Mouse (Mus musculus) forebrain, embryonic 10.5 days (tissue): ENCODE measurements around the gene Gm8947. TPM values are rescaled to one million over a fixed set of nuclear protein-coding genes. Genes with fewer than 3 reads are reported as not detected.

Experiments used
- DNase-seq: peaks from one replicate; pipeline ENCODE4 v3.0.0-alpha.2; 2017; ENCODE audit warnings: low spot score; ENCODE audit errors: extremely low spot score
- H3K27ac ChIP-seq: fragments of 300-500 bp; sonication (generic); 2 replicates; pipeline ENCODE4 v1.5.1; 2016; ENCODE audit warnings: mild to moderate bottlenecking
- H3K27me3 ChIP-seq: fragments of 300-500 bp; sonication (generic); 2 replicates; pipeline ENCODE4 v1.6.1; 2016; ENCODE audit warnings: mild to moderate bottlenecking; ENCODE audit not compliant: poor library complexity, severe bottlenecking
- H3K36me3 ChIP-seq: fragments of 300-500 bp; sonication (generic); replicated peaks from 2 replicates; pipeline ENCODE4 v1.6.1; 2016; ENCODE audit warnings: mild to moderate bottlenecking, moderate library complexity
- H3K4me1 ChIP-seq: fragments of 300-500 bp; sonication (generic); 2 replicates; pipeline ENCODE4 v1.6.1; 2016
- H3K4me3 ChIP-seq: fragments of 300-500 bp; sonication (generic); 2 replicates; pipeline ENCODE4 v1.5.1; 2016; ENCODE audit warnings: mild to moderate bottlenecking, moderate library complexity
- H3K9me3 ChIP-seq: fragments of 300-500 bp; sonication (generic); 2 replicates; pipeline ENCODE4 v1.6.1; 2016; ENCODE audit warnings: mild to moderate bottlenecking, moderate library complexity
- WGBS: fragments of 180-500 bp; shearing (Covaris S2); methylation state at CpG from one replicate; pipeline ENCODE4 v1.1.7; 2016; 5-methylcytosine and 5-hydroxymethylcytosine counted together
- polyA plus RNA-seq: library from polyadenylated mRNA; unstranded; fragments of >200 nt; fragmentation: Nextera tagmentation; extraction: Ambion mirVana; gene quantifications from 2 replicates; pipeline ENCODE4 v1.2.1, GENCODE M21; 2016

Gene Gm8947
- polyA plus RNA-seq, 1 experiment from 2014 or later: 0.14 TPM

DNA sequence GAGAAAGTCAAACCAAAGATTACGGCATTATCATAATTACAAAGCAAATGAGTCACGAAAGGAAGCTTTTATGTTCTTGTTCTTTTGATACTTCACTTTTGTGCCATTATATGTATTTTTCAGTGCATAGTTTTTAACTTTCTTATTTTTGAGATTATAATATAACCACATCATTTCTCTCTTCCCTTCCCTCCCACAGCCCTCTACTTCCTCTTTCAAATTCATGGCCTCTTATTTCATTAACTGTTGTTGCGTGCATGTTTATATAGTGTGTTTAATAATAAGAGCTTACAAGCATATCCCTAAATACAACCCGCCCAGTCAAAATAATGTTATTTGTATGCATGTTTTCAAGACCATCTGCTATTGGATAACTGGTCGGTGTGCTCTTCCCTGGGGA is 26.9 kb downstream of the Gm8947 start:
- Histone ChIP-seq H3K4me1 (no peaks in the 10 kb centered on the region), H3K27me3 (no peaks in the 10 kb centered on the region), H3K36me3 (no peaks in the 10 kb centered on the region), H3K9me3 (no peaks in the 10 kb centered on the region), H3K27ac (no peak overlapping the region), H3K4me3 (no peak overlapping the region)
- no peak for DNase-seq
- 93% methylated on average over 5 of the region's 5 CpGs for WGBS

DNA sequence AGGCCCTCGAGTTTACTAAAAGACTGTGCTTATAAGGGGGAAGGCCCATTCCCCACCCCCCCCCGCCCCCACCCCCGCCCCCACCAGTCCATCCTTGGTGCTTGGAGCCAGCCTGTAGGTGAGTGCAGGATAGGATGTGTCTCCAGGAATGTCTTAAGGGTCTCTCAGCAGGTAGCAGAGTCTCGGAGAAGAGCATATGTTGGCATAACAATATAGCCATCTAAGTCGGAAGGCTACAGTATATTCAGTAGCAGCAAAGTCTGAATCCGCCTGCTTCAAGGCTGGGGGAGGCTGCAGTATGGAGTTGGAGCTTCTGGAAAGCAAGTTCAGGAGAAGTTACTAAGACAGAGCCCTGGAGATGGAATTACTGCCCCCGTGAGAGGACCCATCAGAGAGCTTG is 27.9 kb downstream of the Gm8947 start:
- no peak for DNase-seq
- Histone ChIP-seq H3K27ac (no peak overlapping the region), H3K9me3 (no peaks in the 10 kb centered on the region), H3K4me3 (no peak overlapping the region), H3K27me3 (no peaks in the 10 kb centered on the region), H3K36me3 (no peaks in the 10 kb centered on the region), H3K4me1 (no peaks in the 10 kb centered on the region)
- WGBS: 62% methylated on average over 7 of the region's 7 CpGs

DNA sequence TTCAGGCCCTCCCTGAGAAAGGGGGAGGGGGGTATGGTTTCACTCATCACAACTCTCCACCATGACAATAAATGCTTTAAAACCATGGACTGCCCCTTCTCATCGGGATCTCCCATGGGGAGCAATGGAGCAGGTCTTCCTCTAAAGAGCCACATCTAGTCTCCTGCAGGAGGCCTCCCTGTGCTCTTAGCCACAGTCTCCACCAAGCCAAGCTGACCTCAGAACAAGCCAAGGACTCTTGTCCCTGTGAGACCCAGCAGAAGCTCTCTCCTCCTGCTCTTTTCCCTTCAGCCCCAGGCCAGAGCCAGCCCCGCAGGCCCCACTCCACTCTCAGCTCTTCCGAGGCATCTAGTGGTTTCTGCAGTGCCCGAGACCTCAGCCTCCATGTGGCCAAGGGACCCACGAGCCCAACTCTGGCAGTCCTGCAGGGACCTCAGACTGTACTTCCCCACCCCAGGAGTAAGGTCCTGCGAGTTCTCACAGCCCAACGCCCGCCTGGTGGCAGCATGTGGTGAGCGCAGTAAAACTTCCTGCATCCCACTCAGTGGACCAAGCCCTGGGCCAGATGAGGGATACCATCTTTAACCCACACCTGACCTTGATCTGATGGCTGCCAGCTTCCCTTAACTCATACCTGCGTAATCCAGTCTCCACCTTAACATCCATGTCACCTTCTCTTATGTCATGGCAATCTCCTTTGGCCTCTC is 30.5 kb downstream of the Gm8947 start:
- no peak for DNase-seq
- Histone ChIP-seq H3K36me3 (no peaks in the 10 kb centered on the region), H3K4me1 (no peaks in the 10 kb centered on the region), H3K4me3 (no peak overlapping the region), H3K9me3 (no peaks in the 10 kb centered on the region), H3K27ac (no peak overlapping the region), H3K27me3 (no peaks in the 10 kb centered on the region)
- 89% methylated on average over 10 of the region's 10 CpGs for WGBS

DNA sequence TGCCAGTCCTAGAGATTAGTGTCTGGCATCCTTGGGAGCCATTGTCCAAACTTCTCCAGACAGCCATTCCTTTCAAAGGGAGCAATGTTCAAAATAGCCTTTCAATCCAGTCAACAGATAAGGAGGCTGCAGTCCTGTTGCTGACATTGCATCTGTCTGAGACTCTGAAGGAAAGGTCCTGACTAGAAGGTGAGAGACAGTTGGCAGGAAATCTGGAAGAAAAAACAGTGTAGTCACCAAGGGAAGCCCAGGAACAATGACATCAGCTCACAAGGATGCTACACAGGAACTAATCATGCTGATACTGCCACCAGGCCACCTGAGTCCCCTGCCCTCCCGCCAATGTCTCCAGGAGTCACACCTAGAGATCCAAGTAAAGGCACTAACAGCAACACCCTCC is 31.2 kb downstream of the Gm8947 start:
- H3K27ac ChIP-seq: no peak overlapping the region
- no peaks in the 10 kb centered on the region for H3K4me1 ChIP-seq
- 82% methylated on average over 1 of the region's 1 CpGs for WGBS
- H3K9me3 ChIP-seq: no peaks in the 10 kb centered on the region
- H3K4me3 ChIP-seq: no peak overlapping the region
- DNase-seq: no peak
- H3K36me3 ChIP-seq: no peaks in the 10 kb centered on the region
- H3K27me3 ChIP-seq: no peaks in the 10 kb centered on the region

DNA sequence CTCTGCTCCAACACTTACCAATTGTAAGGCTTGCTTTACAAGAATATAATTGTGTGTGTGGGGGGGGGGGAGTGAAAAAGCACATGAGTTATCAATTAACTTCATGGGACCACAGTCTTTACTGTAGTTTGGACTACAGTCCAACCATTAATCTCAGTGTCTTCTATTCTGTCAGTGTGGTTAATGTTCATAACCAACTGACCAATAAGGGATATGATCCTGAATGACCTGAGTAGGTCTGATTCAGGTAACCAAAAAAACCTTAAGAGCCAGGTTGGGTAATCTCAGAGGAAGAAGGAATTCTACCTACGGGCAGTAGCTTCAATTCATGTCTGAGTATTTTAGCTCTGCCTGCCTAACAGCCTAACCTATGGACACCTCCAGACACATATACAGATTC is 32.4 kb downstream of the Gm8947 start:
- H3K27ac ChIP-seq: no peak overlapping the region
- H3K4me3 ChIP-seq: no peak overlapping the region
- no peaks in the 10 kb centered on the region for H3K9me3 ChIP-seq
- H3K4me1 ChIP-seq: no peaks in the 10 kb centered on the region
- WGBS: 85% methylated on average over 1 of the region's 1 CpGs
- DNase-seq: no peak
- H3K36me3 ChIP-seq: no peaks in the 10 kb centered on the region
- no peaks in the 10 kb centered on the region for H3K27me3 ChIP-seq

DNA sequence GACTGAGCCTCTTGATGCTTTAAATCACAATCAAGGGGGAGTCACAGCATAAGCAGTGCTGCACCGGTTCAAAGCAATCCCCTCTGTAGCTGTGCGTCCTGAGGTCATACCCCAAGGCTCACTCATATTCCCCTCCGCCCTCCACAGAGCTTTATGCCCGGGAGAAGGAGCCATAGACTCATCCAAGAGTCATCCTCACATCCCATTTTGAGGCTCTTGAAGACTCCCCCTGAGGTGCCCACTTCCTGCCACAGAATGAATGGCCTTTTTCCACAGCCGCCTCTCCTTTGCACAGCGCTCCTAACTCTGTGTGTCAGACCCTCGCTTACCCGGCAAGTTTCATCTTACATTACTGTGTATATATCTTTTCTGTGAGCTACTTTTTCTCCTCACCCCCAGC is 35.3 kb downstream of the Gm8947 start:
- Histone ChIP-seq H3K36me3 (no peaks in the 10 kb centered on the region), H3K4me1 (no peaks in the 10 kb centered on the region), H3K9me3 (no peaks in the 10 kb centered on the region), H3K27me3 (no peaks in the 10 kb centered on the region), H3K4me3 (no peak overlapping the region), H3K27ac (no peak overlapping the region)
- DNase-seq: no peak
- 86% methylated on average over 8 of the region's 8 CpGs for WGBS

DNA sequence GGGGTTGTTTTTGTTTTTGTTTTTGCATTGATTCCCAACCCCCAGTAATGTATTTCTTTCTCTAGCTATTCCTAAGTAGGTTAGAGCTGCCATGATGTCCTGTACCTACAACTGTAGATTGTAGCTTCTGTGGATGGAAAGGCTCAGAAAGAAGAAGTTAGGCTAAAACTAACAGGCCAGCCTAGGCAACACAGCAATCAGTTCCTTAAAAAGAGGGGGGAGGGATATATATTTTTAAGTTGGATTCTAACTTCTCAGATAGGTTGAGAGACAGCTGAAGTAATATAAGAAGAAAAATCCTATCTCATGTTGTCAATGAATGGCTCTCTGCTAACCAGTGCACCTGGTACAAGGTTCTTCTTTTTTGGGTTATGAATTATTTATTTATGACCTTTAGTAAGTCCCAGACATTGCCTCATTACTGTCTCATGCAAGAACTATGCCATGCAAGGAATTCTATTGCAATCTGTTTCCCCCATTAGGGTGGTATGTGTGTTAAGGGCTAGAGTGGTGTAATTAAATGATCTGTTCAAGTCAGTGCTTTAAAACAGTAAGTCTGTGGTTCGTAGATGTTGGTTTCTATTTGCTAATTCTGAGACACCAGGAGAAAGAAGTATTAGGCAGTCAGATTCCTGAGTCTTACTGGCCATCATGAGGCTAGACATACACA is 36.3 kb downstream of the Gm8947 start:
- Histone ChIP-seq H3K27ac (no peak overlapping the region), H3K9me3 (no peaks in the 10 kb centered on the region), H3K36me3 (no peaks in the 10 kb centered on the region), H3K27me3 (no peaks in the 10 kb centered on the region), H3K4me3 (no peak overlapping the region), H3K4me1 (no peaks in the 10 kb centered on the region)
- DNase-seq: no peak
- 83% methylated on average over 1 of the region's 1 CpGs for WGBS

DNA sequence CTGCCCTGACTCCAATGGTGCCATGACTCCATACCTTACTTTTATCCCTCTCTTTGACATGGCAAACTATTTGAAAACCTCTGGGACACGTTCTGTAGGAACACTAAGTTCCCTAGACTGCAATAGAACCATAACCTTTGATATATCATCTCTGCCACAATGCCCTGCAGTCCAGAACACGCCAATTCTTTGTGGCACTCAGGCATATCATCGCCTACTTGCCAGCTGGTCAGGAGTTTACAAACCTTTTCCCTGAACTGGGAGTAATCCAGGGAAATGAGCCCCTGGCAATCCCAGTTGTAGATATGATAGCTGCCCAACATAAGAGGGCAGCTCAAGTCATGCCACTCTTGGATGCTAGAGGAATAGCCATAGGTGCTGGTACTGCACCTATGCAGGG is 40.2 kb downstream of the Gm8947 start:
- H3K4me1 ChIP-seq: peaks cover 15% of the 10 kb centered on the region
- WGBS: 83% methylated on average over 3 of the region's 3 CpGs
- no peak overlapping the region for H3K4me3 ChIP-seq

DNA sequence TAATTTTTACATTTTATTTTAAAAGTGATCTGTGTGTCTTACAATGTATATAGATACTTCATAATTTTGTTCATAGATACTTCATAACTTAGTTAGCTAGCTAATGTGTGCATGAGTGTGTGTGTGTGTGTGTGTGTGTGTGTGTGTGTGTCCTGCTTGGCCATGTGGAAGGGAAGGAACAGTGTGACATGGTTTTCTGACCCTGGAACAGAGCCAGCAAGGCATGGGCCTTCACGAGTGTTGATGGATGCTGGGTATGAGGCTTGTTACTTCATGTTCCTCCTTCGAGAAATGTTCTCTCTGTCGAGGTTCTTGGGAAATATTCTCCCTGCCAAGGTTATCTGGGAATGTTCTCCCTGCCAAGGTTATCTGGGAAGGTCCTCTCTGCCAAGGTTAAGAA is 41.6 kb downstream of the Gm8947 start:
- 85% methylated on average over 3 of the region's 3 CpGs for WGBS
- Histone ChIP-seq H3K27me3 (no peaks in the 10 kb centered on the region), H3K4me1 (peaks cover 15% of the 10 kb centered on the region), H3K9me3 (no peaks in the 10 kb centered on the region), H3K4me3 (no peak overlapping the region), H3K27ac (no peak overlapping the region), H3K36me3 (no peaks in the 10 kb centered on the region)
- no peak for DNase-seq

More for the DNA sequence above, 40.2 kb downstream of the Gm8947 start:
- Histone ChIP-seq H3K27me3 (no peaks in the 10 kb centered on the region), H3K36me3 (no peaks in the 10 kb centered on the region), H3K27ac (no peak overlapping the region), H3K9me3 (no peaks in the 10 kb centered on the region)
- DNase-seq: no peak

DNA sequence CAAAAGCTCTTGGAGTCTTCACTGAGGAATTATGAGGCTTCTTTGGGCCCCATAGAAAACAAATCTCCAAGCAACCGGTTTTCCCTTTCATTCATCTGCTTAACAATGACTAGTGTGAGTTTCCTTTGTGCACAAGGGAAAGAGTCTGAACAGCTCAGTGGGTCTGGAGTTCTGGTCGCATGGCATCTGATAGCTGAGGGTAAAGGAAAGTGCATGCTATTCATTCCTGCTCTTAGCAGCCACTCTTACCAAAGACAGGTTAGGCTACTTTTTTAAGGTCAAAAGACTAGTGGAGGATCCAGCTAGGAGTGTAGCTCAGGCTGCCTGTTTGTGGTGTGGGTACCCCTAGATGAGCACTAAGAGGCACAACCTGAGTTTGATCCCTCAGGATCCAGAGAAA is 43.4 kb downstream of the Gm8947 start:
- Histone ChIP-seq H3K9me3 (no peaks in the 10 kb centered on the region), H3K4me1 (peaks cover 15% of the 10 kb centered on the region), H3K27ac (peak overlapping the region; percentile 78), H3K36me3 (no peaks in the 10 kb centered on the region; the same call in 1 of the 2 replicates), H3K4me3 (no peak overlapping the region), H3K27me3 (no peaks in the 10 kb centered on the region)
- DNase-seq: no peak
- 18% methylated on average over 2 of the region's 2 CpGs for WGBS

DNA sequence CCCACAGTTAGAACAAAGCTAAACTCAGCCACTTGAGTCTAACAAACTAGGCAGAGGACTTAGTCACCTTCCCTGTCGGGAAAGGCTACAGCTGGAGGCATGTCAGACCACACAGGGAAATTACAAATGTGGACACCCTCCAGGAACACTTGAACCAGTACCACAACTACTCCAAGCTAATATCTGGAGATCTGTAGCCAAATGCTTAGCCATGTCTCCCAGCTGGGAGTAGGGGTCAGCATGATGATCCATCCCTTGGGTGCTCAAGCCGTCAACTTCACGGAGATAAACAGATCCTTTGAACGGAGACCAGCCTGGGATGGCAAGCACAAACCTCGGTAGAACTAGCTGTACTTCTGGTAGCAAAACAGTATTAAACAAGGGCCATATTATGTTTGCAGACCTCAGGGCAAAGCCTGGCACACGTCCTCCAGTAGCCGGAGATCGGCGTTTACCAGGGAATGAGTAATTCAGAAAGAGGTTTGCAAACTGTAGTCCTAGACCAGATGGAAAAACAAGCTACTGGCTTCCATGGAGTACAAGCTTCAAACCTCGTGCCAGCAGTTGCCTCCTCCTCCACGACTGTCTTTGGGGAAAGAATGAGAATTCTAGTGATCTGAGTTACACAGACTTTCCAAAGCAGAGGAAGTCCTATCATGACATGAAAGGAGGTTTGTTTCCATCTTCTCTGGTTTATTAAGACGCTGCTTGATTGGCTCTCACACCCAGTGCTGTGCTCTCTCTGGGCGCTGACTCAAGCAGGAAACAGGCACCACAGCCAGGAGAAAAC is 44.2 kb downstream of the Gm8947 start:
- WGBS: 77% methylated on average over 13 of the region's 13 CpGs
- DNase-seq: no peak
- H3K36me3 ChIP-seq: no peaks in the 10 kb centered on the region; the same call in 1 of the 2 replicates

DNA sequence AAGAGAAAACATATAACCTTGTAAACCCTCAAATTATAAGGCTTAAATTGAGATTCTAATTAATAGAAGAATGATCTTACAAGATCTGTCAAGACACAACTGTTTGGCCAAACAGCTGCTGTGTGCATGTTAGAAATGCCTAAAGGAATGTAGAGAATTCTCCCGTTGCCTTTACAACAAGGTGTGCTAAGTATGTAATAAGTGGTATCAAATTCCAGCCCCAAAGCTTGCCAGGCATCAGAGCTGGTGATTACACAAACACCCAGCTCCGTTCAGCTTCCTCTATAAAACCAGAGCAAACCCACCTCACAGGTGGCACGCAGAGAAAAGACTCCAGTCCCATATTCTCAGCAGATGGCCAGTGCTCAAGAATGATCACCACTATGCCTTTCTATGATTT is 45.6 kb downstream of the Gm8947 start:
- no peak for DNase-seq
- no peaks in the 10 kb centered on the region for H3K9me3 ChIP-seq
- H3K27me3 ChIP-seq: no peaks in the 10 kb centered on the region
- WGBS: 80% methylated on average over 3 of the region's 3 CpGs
- peaks cover 15% of the 10 kb centered on the region for H3K4me1 ChIP-seq
- no peak overlapping the region for H3K4me3 ChIP-seq
- no peaks in the 10 kb centered on the region; the same call in 1 of the 2 replicates for H3K36me3 ChIP-seq
- no peak overlapping the region for H3K27ac ChIP-seq

More for the DNA sequence above, 44.2 kb downstream of the Gm8947 start:
- Histone ChIP-seq H3K4me1 (peaks cover 15% of the 10 kb centered on the region), H3K4me3 (no peak overlapping the region), H3K27ac (peak overlapping the region; percentile 78), H3K27me3 (no peaks in the 10 kb centered on the region), H3K9me3 (no peaks in the 10 kb centered on the region)

DNA sequence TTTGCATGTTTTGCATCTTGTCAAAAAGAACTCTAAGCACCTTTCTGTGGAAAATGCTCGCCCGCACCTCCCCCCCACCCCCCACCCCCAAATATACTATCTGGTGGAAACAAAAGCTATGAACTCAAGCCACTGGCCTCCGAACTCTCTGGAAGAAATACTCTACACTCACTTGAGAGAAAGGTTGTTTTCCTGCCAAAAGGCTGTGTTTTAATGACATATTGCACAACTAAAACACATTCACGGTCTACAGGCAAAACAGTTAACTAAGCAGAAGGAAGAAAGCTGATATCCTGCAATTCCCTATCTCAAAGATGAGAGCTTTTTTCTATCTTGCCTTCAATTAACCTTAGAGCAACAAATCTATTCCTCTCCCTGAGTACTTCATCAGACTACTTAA is 51.2 kb downstream of the Gm8947 start:
- WGBS: 92% methylated on average over 4 of the region's 4 CpGs
- no peaks in the 10 kb centered on the region for H3K4me1 ChIP-seq
- no peak for DNase-seq
- H3K36me3 ChIP-seq: no peaks in the 10 kb centered on the region; the same call in 1 of the 2 replicates
- no peak overlapping the region for H3K4me3 ChIP-seq
- no peaks in the 10 kb centered on the region for H3K9me3 ChIP-seq
- H3K27me3 ChIP-seq: no peaks in the 10 kb centered on the region
- H3K27ac ChIP-seq: no peak overlapping the region
